Mouse (Mus musculus): Measurements from ENCODE around the gene Prss44. TPM values are rescaled to one million over a fixed set of nuclear protein-coding genes. Genes with fewer than 3 reads are reported as not detected.
A peak's percentile ranks its signal among the peaks of the same experiment; 100 is the strongest.

The Prss44 gene
- polyA plus RNA-seq, 1 experiment from 2014 or later, result not detected

GRCm38 (mm10) chr9:110836112-110836511, 22.3 kb downstream of the Prss44 start:
- peaks cover 8% of the 10 kb centered on the region; the same call in 1 of the 2 replicates for H3K4me1 ChIP-seq
- no peaks in the 10 kb centered on the region for H3K9me3 ChIP-seq
- H3K27me3 ChIP-seq (replicated peaks; ENCODE audit: low read depth, poor library complexity, severe bottlenecking), result 0 out of 2 replicates have a peak, but pooled peaks cover 8% of the 10 kb centered on the region
- H3K4me3 ChIP-seq, result no peak overlapping the region
- no peak overlapping the region for H3K27ac ChIP-seq (replicated peaks)
- DNase-seq (ENCODE audit: low spot score), result no peak
- WGBS, result 52% methylated on average over 2 of the region's 2 CpGs
- no peaks in the 10 kb centered on the region for H3K36me3 ChIP-seq (replicated peaks)

- no peak for DNase-seq (ENCODE audit: low spot score)
- H3K27me3 ChIP-seq (replicated peaks; ENCODE audit: low read depth, poor library complexity, severe bottlenecking), result no peaks in the 10 kb centered on the region
- 0 out of 2 replicates have a peak, but pooled peaks cover 3% of the 10 kb centered on the region for H3K4me1 ChIP-seq
- H3K9me3 ChIP-seq, result no peaks in the 10 kb centered on the region
- H3K4me3 ChIP-seq, result no peak overlapping the region
- WGBS, result 84% methylated on average over 6 of the region's 6 CpGs
- no peaks in the 10 kb centered on the region for H3K36me3 ChIP-seq (replicated peaks)
- H3K27ac ChIP-seq (replicated peaks), result no peak overlapping the region
Measured at GRCm38 (mm10) chr9:110840905-110841304, 27.1 kb downstream of the Prss44 start.

- no peak for DNase-seq (ENCODE audit: low spot score)
- no peak overlapping the region for H3K4me3 ChIP-seq
- no peaks in the 10 kb centered on the region for H3K4me1 ChIP-seq
- no peaks in the 10 kb centered on the region for H3K27me3 ChIP-seq (replicated peaks; ENCODE audit: low read depth, poor library complexity, severe bottlenecking)
- no peak overlapping the region for H3K27ac ChIP-seq (replicated peaks)
- no peaks in the 10 kb centered on the region for H3K36me3 ChIP-seq (replicated peaks)
- H3K9me3 ChIP-seq, result no peaks in the 10 kb centered on the region
- WGBS, result 88% methylated on average over 2 of the region's 2 CpGs
Measured at GRCm38 (mm10) chr9:110841438-110841837, 27.6 kb downstream of the Prss44 start.

DNA sequence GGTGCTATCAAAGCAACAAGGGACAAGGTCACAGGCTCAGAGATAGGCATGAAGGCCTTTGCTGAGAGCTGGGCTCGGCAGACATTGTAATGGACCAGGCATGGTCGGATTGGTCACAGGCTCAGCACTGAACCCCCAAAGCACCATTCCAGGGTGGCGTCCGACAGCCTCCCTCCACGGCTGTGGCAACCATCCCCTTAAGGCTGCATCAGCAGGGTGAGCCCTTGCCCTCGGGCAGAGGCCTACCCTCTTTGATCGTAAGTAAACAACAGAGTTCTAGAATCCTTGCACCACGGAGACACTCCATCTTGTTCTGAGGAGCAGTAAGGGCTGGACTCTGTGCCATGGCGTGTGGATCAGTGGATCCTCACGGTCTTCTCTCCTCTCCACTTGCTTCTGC, 30.4 kb downstream of the Prss44 start, which contains the start of gene Prss46:
Gene Prss46 (plus strand): TSS at position 301 of the 400 bp plus-strand sequence.
- Histone ChIP-seq H3K36me3 (replicated peaks) (no peaks in the 10 kb centered on the region), H3K27me3 (replicated peaks; ENCODE audit: low read depth, poor library complexity, severe bottlenecking) (no peaks in the 10 kb centered on the region), H3K4me3 (no peak within 1 kb of the TSS), H3K27ac (replicated peaks) (no peak within 1 kb of the TSS), H3K4me1 (no peaks in the 10 kb centered on the region; the same call in 1 of the 2 replicates), H3K9me3 (no peaks in the 10 kb centered on the region)
- DNase-seq (ENCODE audit: low spot score), result no peak
- 84% methylated on average over 10 of the region's 10 CpGs for WGBS

- H3K36me3 ChIP-seq (replicated peaks), result no peaks in the 10 kb centered on the region
- 87% methylated on average over 7 of the region's 7 CpGs for WGBS
- no peak overlapping the region for H3K27ac ChIP-seq (replicated peaks)
- H3K4me1 ChIP-seq, result peaks cover 2% of the 10 kb centered on the region; the same call in 1 of the 2 replicates
- no peaks in the 10 kb centered on the region for H3K27me3 ChIP-seq (replicated peaks; ENCODE audit: low read depth, poor library complexity, severe bottlenecking)
- no peak overlapping the region for H3K4me3 ChIP-seq
- H3K9me3 ChIP-seq, result no peaks in the 10 kb centered on the region
- DNase-seq (ENCODE audit: low spot score), result no peak
Measured at GRCm38 (mm10) chr9:110849162-110849561, 35.4 kb downstream of the Prss44 start.

DNA sequence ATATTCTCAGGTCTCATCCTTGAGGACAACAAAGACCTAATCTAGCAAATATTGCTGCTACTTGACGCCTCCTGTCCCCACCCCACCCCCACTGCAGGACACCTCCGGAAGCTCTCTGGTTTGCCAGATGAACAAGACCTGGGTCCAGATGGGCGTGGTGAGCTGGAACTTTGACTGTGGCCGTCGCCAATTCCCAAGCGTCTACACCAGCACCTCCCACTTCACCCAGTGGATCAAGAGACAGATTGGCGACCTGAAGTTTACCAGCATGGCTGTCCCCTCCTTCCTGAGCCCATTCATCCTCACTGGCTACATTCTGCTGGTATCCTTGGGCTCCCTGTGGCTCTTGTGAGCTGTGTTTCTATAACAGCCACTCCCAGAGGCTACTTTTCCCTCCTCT, 42.1 kb downstream of the Prss44 start:
- H3K4me3 ChIP-seq, result no peak overlapping the region
- no peaks in the 10 kb centered on the region for H3K36me3 ChIP-seq (replicated peaks)
- peaks cover 47% of the 10 kb centered on the region for H3K27me3 ChIP-seq (replicated peaks; ENCODE audit: low read depth, poor library complexity, severe bottlenecking)
- no peak for DNase-seq (ENCODE audit: low spot score)
- 80% methylated on average over 7 of the region's 7 CpGs for WGBS
- no peaks in the 10 kb centered on the region for H3K9me3 ChIP-seq
- peaks cover 17% of the 10 kb centered on the region for H3K4me1 ChIP-seq
- H3K27ac ChIP-seq (replicated peaks), result no peak overlapping the region

GRCm38 (mm10) chr9:110856920-110857319, 43.1 kb downstream of the Prss44 start:
- no peak overlapping the region for H3K4me3 ChIP-seq
- no peak overlapping the region for H3K27ac ChIP-seq (replicated peaks)
- no peaks in the 10 kb centered on the region for H3K9me3 ChIP-seq
- no peak for DNase-seq (ENCODE audit: low spot score)
- 64% methylated on average over 4 of the region's 4 CpGs for WGBS
- H3K36me3 ChIP-seq (replicated peaks), result no peaks in the 10 kb centered on the region
- H3K4me1 ChIP-seq, result peaks cover 17% of the 10 kb centered on the region
- peaks cover 48% of the 10 kb centered on the region for H3K27me3 ChIP-seq (replicated peaks; ENCODE audit: low read depth, poor library complexity, severe bottlenecking)

- H3K36me3 ChIP-seq (replicated peaks), result no peaks in the 10 kb centered on the region
- WGBS, result 9% methylated on average over 50 of the region's 50 CpGs
- peak within 1 kb of the TSS; percentile 65; the same call in 1 of the 2 replicates for H3K27ac ChIP-seq (replicated peaks)
- no peaks in the 10 kb centered on the region for H3K9me3 ChIP-seq
- H3K27me3 ChIP-seq (replicated peaks; ENCODE audit: low read depth, poor library complexity, severe bottlenecking), result peaks cover 48% of the 10 kb centered on the region
- DNase-seq (ENCODE audit: low spot score), result peak; percentile 61
- peaks cover 17% of the 10 kb centered on the region for H3K4me1 ChIP-seq
- peak within 1 kb of the TSS; percentile 58 for H3K4me3 ChIP-seq
Measured at GRCm38 (mm10) chr9:110857781-110858472, 44.1 kb downstream of the Prss44 start, which contains the start of gene Prss50. Gene Prss50 (plus strand): TSS chr9:110857967.

DNA sequence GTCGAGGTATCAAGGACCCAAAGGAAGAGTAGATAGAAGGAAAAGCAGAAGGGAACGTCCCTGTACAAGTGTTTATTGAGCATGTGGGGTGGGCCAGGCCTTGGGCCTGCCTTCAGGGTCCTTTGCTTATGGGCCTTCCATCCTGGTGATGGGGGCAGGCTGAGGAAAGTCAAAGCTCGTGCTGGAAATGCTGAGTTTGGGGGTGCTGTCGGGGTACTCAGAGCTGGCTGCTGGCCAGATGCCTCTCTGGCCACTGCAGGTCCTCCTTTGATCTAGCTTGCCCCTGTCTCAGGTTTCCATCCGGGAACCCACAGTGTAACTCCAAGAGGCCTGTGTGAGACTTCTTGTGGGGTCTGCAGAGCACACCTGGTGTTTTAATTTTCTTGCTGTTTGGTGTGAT, 44.7 kb downstream of the Prss44 start:
- H3K36me3 ChIP-seq (replicated peaks), result no peaks in the 10 kb centered on the region
- no peak overlapping the region for H3K4me3 ChIP-seq
- H3K9me3 ChIP-seq, result no peaks in the 10 kb centered on the region
- peaks cover 48% of the 10 kb centered on the region for H3K27me3 ChIP-seq (replicated peaks; ENCODE audit: low read depth, poor library complexity, severe bottlenecking)
- no peak overlapping the region for H3K27ac ChIP-seq (replicated peaks)
- DNase-seq (ENCODE audit: low spot score), result no peak
- H3K4me1 ChIP-seq, result peaks cover 17% of the 10 kb centered on the region
- 49% methylated on average over 5 of the region's 5 CpGs for WGBS

- H3K27me3 ChIP-seq (replicated peaks; ENCODE audit: low read depth, poor library complexity, severe bottlenecking), result peaks cover 48% of the 10 kb centered on the region
- no peaks in the 10 kb centered on the region for H3K9me3 ChIP-seq
- H3K4me1 ChIP-seq, result peaks cover 17% of the 10 kb centered on the region
- H3K27ac ChIP-seq (replicated peaks), result no peak overlapping the region
- H3K4me3 ChIP-seq, result no peak overlapping the region
- DNase-seq (ENCODE audit: low spot score), result no peak
- 90% methylated on average over 5 of the region's 5 CpGs for WGBS
- H3K36me3 ChIP-seq (replicated peaks), result no peaks in the 10 kb centered on the region
Measured at GRCm38 (mm10) chr9:110858967-110859596, 45.3 kb downstream of the Prss44 start.

DNA sequence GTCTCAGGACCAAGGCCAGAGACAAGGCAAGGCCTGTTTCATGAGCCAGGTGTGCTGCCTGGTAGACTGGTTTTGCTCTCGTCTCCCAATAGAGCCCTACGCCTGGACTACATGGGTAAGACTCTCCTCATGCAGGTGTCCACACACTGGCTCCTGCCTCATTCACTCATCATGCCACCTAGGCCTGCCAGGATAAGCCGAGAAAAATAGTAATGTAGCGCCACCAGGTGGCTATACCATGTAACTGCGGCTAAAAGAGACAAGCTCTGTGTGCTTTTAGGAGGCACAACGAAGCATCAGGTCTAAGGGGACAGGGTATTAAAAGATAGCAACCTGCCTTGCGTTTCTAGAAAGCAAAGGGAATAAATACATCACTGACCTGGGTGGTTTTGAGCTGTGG, 57.2 kb downstream of the Prss44 start:
- Histone ChIP-seq H3K27ac (replicated peaks) (no peak overlapping the region), H3K4me1 (peaks cover 29% of the 10 kb centered on the region), H3K4me3 (no peak overlapping the region), H3K9me3 (no peaks in the 10 kb centered on the region), H3K27me3 (replicated peaks; ENCODE audit: low read depth, poor library complexity, severe bottlenecking) (peaks cover 53% of the 10 kb centered on the region), H3K36me3 (replicated peaks) (no peaks in the 10 kb centered on the region)
- peak; percentile 61 for DNase-seq (ENCODE audit: low spot score)
- WGBS, result 16% methylated on average over 7 of the region's 7 CpGs
